Mouse (Mus musculus) bone marrow, adult 2 months (tissue): ENCODE results near the gene Tardbp.

Experiments used
- CTCF ChIP-seq: fragments of 200-500 bp; IDR thresholded peaks from 2 replicates; pipeline ENCODE4 v1.5.1; 2011; ENCODE audit warnings: low read length, control low read depth; ENCODE audit not compliant: control insufficient read depth, insufficient read depth
- POLR2A ChIP-seq: fragments of 200-500 bp; IDR thresholded peaks from 2 replicates; pipeline ENCODE4 v1.6.1; 2011; ENCODE audit warnings: low read depth, mild to moderate bottlenecking, control low read depth, low read length, borderline replicate concordance; ENCODE audit not compliant: control insufficient read depth

DNA sequence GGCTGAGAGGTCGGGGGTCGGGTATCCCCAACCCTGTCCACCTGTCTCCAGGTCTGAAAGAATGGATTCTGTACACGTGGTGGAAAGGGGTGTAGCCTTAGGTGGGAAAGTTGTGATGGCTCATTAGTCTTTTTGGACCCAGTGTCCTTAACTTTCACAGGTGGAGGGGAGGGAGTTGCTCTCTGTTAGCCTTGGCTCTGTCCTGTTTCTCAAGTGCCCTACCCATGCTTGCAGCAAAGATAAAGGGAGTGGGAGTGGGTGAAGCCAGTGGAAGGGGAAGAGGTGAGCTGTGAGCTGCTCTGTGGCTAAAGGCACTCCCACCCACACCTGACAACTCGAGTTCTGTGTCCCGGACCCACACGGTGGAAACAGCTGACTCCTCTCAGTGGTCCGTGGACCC is 36.5 kb upstream of the Tardbp start:
- TF ChIP-seq POLR2A, result no peak
- no peak for TF ChIP-seq CTCF
